Mouse (Mus musculus) limb, embryonic 12.5 days (tissue): ENCODE data around the gene Pdk2. TPM values are rescaled to one million over a fixed set of nuclear protein-coding genes. Genes with fewer than 3 reads are reported as not detected.

ENCODE experiments used
- ATAC-seq: fragments of 200-750 bp; cut with Nextera tagmentation; 2 replicates; pipeline ENCODE4 v1.8.0; 2017; ENCODE audit warnings: low read depth, moderate TSS enrichment; ENCODE audit not compliant: insufficient number of reproducible peaks, insufficient read depth, low FRiP score, low TSS enrichment
- H3K27ac ChIP-seq: fragments of 300-500 bp; sonication (generic); 2 replicates; pipeline ENCODE4 v1.5.1; 2016; ENCODE audit warnings: mild to moderate bottlenecking, moderate library complexity
- H3K27me3 ChIP-seq: fragments of 300-500 bp; sonication (generic); 2 replicates; pipeline ENCODE4 v1.6.1; 2016; ENCODE audit warnings: mild to moderate bottlenecking, moderate library complexity
- H3K36me3 ChIP-seq: fragments of 300-500 bp; sonication (generic); 2 replicates; pipeline ENCODE4 v1.6.1; 2016; ENCODE audit warnings: mild to moderate bottlenecking, moderate library complexity
- H3K4me1 ChIP-seq: fragments of 300-500 bp; sonication (generic); replicated peaks from 2 replicates; pipeline ENCODE4 v1.6.1; 2016
- H3K4me2 ChIP-seq: fragments of 300-500 bp; sonication (generic); 2 replicates; pipeline ENCODE4 v1.6.1; 2016; ENCODE audit warnings: mild to moderate bottlenecking, moderate library complexity
- H3K4me3 ChIP-seq: fragments of 300-500 bp; sonication (generic); replicated peaks from 2 replicates; pipeline ENCODE4 v1.5.1; 2016; ENCODE audit warnings: mild to moderate bottlenecking
- H3K9ac ChIP-seq: fragments of 300-500 bp; sonication (generic); replicated peaks from 2 replicates; pipeline ENCODE4 v1.6.1; 2016; ENCODE audit warnings: mild to moderate bottlenecking, moderate library complexity
- H3K9me3 ChIP-seq: fragments of 300-500 bp; sonication (generic); 2 replicates; pipeline ENCODE4 v1.6.1; 2016; ENCODE audit warnings: mild to moderate bottlenecking, moderate library complexity
- WGBS: fragments of 180-500 bp; shearing (Covaris S2); methylation state at CpG from one replicate; pipeline ENCODE4 v1.1.7; 2016; 5-methylcytosine and 5-hydroxymethylcytosine counted together
- polyA plus RNA-seq: library from polyadenylated mRNA; unstranded; fragments of >200 nt; fragmentation: Nextera tagmentation; extraction: Ambion mirVana; gene quantifications from 2 replicates; pipeline ENCODE4 v1.2.1, GENCODE M21; 2016

Gene Pdk2
- polyA plus RNA-seq, 1 experiment from 2014 or later = 21.9 TPM

- 2% methylated on average over 20 of the region's 20 CpGs for whole genome bisulfite sequencing
- Histone ChIP-seq H3K4me1 (peaks cover 18% of the 10 kb centered on the region), H3K4me3 (peak overlapping the region; percentile 80), H3K4me2 (peak overlapping the region; percentile 87), H3K36me3 (peaks cover 32% of the 10 kb centered on the region), H3K27ac (peak overlapping the region; percentile 79), H3K27me3 (peaks cover 8% of the 10 kb centered on the region; the same call in 1 of the 2 replicates), H3K9ac (peak overlapping the region; percentile 66), H3K9me3 (no peaks in the 10 kb centered on the region)
- peak; percentile 38 for ATAC-seq
These were observed 539 bp downstream of the Pdk2 start for GRCm38 (mm10) chr11:95040491-95041138.

GRCm38 (mm10) chr11:95039766-95040165, 1.4 kb downstream of the Pdk2 start:
- WGBS = 78% methylated on average over 4 of the region's 4 CpGs
- ATAC-seq = no peak
- H3K27ac ChIP-seq = no peak overlapping the region
- no peak overlapping the region for H3K9ac ChIP-seq
- H3K4me2 ChIP-seq = peak overlapping the region; percentile 87
- no peaks in the 10 kb centered on the region; the same call in 1 of the 2 replicates for H3K27me3 ChIP-seq
- H3K4me3 ChIP-seq = peak overlapping the region; percentile 80; the same call in 1 of the 2 replicates
- peaks cover 18% of the 10 kb centered on the region for H3K4me1 ChIP-seq
- H3K9me3 ChIP-seq = no peaks in the 10 kb centered on the region
- H3K36me3 ChIP-seq = peaks cover 33% of the 10 kb centered on the region

- H3K27ac ChIP-seq = no peak overlapping the region
- H3K9ac ChIP-seq = no peak overlapping the region
- no peak overlapping the region for H3K4me3 ChIP-seq
- H3K4me1 ChIP-seq = peaks cover 18% of the 10 kb centered on the region
- WGBS = 84% methylated on average over 13 of the region's 13 CpGs
- no peaks in the 10 kb centered on the region; the same call in 1 of the 2 replicates for H3K27me3 ChIP-seq
- ATAC-seq = no peak
- no peak overlapping the region for H3K4me2 ChIP-seq
- no peaks in the 10 kb centered on the region for H3K9me3 ChIP-seq
- H3K36me3 ChIP-seq = peaks cover 33% of the 10 kb centered on the region
These were observed 2.1 kb downstream of the Pdk2 start for GRCm38 (mm10) chr11:95038818-95039655.

- ATAC-seq = no peak
- WGBS = 83% methylated on average over 14 of the region's 14 CpGs
- no peak overlapping the region for H3K9ac ChIP-seq
These were observed 2.9 kb downstream of the Pdk2 start for GRCm38 (mm10) chr11:95038156-95038817.

GRCm38 (mm10) chr11:95037306-95037705, 3.8 kb downstream of the Pdk2 start:
- Histone ChIP-seq H3K4me2 (no peak overlapping the region), H3K4me3 (no peak overlapping the region), H3K9me3 (no peaks in the 10 kb centered on the region), H3K4me1 (peaks cover 18% of the 10 kb centered on the region), H3K9ac (no peak overlapping the region), H3K27me3 (0 out of 2 replicates have a peak, but pooled peaks cover 3% of the 10 kb centered on the region), H3K27ac (no peak overlapping the region), H3K36me3 (peaks cover 33% of the 10 kb centered on the region)
- 54% methylated on average over 6 of the region's 6 CpGs for WGBS
- ATAC-seq = no peak

More at GRCm38 (mm10) chr11:95038156-95038817, 2.9 kb downstream of the Pdk2 start:
- peaks cover 18% of the 10 kb centered on the region for H3K4me1 ChIP-seq
- no peaks in the 10 kb centered on the region; the same call in 1 of the 2 replicates for H3K27me3 ChIP-seq
- no peak overlapping the region for H3K4me2 ChIP-seq
- H3K9me3 ChIP-seq = no peaks in the 10 kb centered on the region
- H3K4me3 ChIP-seq = no peak overlapping the region
- H3K27ac ChIP-seq = no peak overlapping the region
- H3K36me3 ChIP-seq = peaks cover 33% of the 10 kb centered on the region

- H3K4me3 ChIP-seq = no peak overlapping the region
These were observed 4.6 kb downstream of the Pdk2 start for GRCm38 (mm10) chr11:95036521-95036920.

GRCm38 (mm10) chr11:95034902-95035301, 6.3 kb downstream of the Pdk2 start:
- Histone ChIP-seq H3K4me3 (no peak overlapping the region), H3K4me2 (no peak overlapping the region), H3K9me3 (no peaks in the 10 kb centered on the region), H3K9ac (no peak overlapping the region), H3K27ac (no peak overlapping the region), H3K4me1 (peaks cover 4% of the 10 kb centered on the region), H3K27me3 (0 out of 2 replicates have a peak, but pooled peaks cover 3% of the 10 kb centered on the region), H3K36me3 (peaks cover 41% of the 10 kb centered on the region)
- ATAC-seq = no peak
- 74% methylated on average over 10 of the region's 10 CpGs for WGBS

More at GRCm38 (mm10) chr11:95036521-95036920, 4.6 kb downstream of the Pdk2 start:
- Histone ChIP-seq H3K36me3 (peaks cover 40% of the 10 kb centered on the region), H3K27me3 (0 out of 2 replicates have a peak, but pooled peaks cover 3% of the 10 kb centered on the region), H3K4me1 (peaks cover 12% of the 10 kb centered on the region), H3K27ac (no peak overlapping the region), H3K4me2 (no peak overlapping the region), H3K9me3 (no peaks in the 10 kb centered on the region), H3K9ac (no peak overlapping the region)
- no peak for ATAC-seq
- 95% methylated on average over 5 of the region's 5 CpGs for WGBS

- no peak overlapping the region for H3K27ac ChIP-seq
- no peak for ATAC-seq
- no peaks in the 10 kb centered on the region for H3K9me3 ChIP-seq
- WGBS = 72% methylated on average over 14 of the region's 14 CpGs
- no peak overlapping the region for H3K4me2 ChIP-seq
- no peak overlapping the region for H3K9ac ChIP-seq
- no peak overlapping the region for H3K4me3 ChIP-seq
- peaks cover 44% of the 10 kb centered on the region for H3K36me3 ChIP-seq
- H3K27me3 ChIP-seq = 0 out of 2 replicates have a peak, but pooled peaks cover 3% of the 10 kb centered on the region
- no peaks in the 10 kb centered on the region for H3K4me1 ChIP-seq
These were observed 7.5 kb downstream of the Pdk2 start for GRCm38 (mm10) chr11:95033617-95034016.

- 18% methylated on average over 6 of the region's 6 CpGs for WGBS
- no peak for ATAC-seq
- H3K27ac ChIP-seq = no peak overlapping the region
- peaks cover 38% of the 10 kb centered on the region for H3K36me3 ChIP-seq
- 0 out of 2 replicates have a peak, but pooled peaks cover 9% of the 10 kb centered on the region for H3K27me3 ChIP-seq
- peaks cover 5% of the 10 kb centered on the region; the same call in 1 of the 2 replicates for H3K4me1 ChIP-seq
- H3K9me3 ChIP-seq = no peaks in the 10 kb centered on the region
- H3K4me3 ChIP-seq = no peak overlapping the region
- no peak overlapping the region for H3K4me2 ChIP-seq
- H3K9ac ChIP-seq = no peak overlapping the region
These were observed 8.2 kb downstream of the Pdk2 start for GRCm38 (mm10) chr11:95032945-95033344.

- 0 out of 2 replicates have a peak, but pooled peaks cover 12% of the 10 kb centered on the region for H3K27me3 ChIP-seq
- WGBS = 16% methylated on average over 13 of the region's 13 CpGs
- no peak overlapping the region for H3K4me2 ChIP-seq
- ATAC-seq = no peak
- H3K4me1 ChIP-seq = peaks cover 9% of the 10 kb centered on the region; the same call in 1 of the 2 replicates
- H3K9ac ChIP-seq = peak overlapping the region; percentile 42
- H3K4me3 ChIP-seq = no peak overlapping the region
- H3K36me3 ChIP-seq = peaks cover 50% of the 10 kb centered on the region
- no peak overlapping the region for H3K27ac ChIP-seq
- no peaks in the 10 kb centered on the region for H3K9me3 ChIP-seq
These were observed 13.2 kb downstream of the Pdk2 start for GRCm38 (mm10) chr11:95027850-95028470.
